Mouse (Mus musculus) brown adipose tissue, adult 24 weeks (tissue): Measurements from ENCODE around the gene Pmel. TPM values are rescaled to one million over a fixed set of nuclear protein-coding genes. Genes with fewer than 3 reads are reported as not detected.

Source experiments
- H3K27ac ChIP-seq: fragments of 200-500 bp; replicated peaks from 2 replicates; pipeline ENCODE4 v1.5.1; 2012; ENCODE audit warnings: low read depth, mild to moderate bottlenecking, low read length
- H3K4me1 ChIP-seq: fragments of 200-500 bp; 2 replicates; pipeline ENCODE4 v1.6.1; 2012; ENCODE audit warnings: low read length, mixed read lengths; ENCODE audit not compliant: control insufficient read depth, insufficient read depth, insufficient read length
- H3K4me3 ChIP-seq: fragments of 200-500 bp; 2 replicates; pipeline ENCODE4 v1.5.1; 2012; ENCODE audit warnings: low read depth, mild to moderate bottlenecking, low read length, moderate library complexity; ENCODE audit not compliant: insufficient read depth
- polyA plus RNA-seq: library from polyadenylated mRNA; stranded (reverse); fragments of >200 nt; gene quantifications from 2 replicates; pipeline ENCODE4 v1.2.4, GENCODE M21; 2012; ENCODE audit not compliant: missing spikeins, insufficient read depth, insufficient read length

The Pmel gene
- not detected in 2 replicates for polyA plus RNA-seq

- H3K4me1 ChIP-seq = peaks cover 6% of the 10 kb centered on the region; the same call in 1 of the 2 replicates
- peak within 1 kb of the TSS; percentile 98 for H3K4me3 ChIP-seq
- peak within 1 kb of the TSS; percentile 80 for H3K27ac ChIP-seq
These were observed at the start of gene Pmel for GRCm38 (mm10) chr10:128703895-128704294. TSS of gene Pmel (plus strand) at chr10:128704195.

- Histone ChIP-seq H3K4me3 (no peak overlapping the region), H3K4me1 (no peaks in the 10 kb centered on the region), H3K27ac (no peak overlapping the region)
These were observed 48.7 kb upstream of the Pmel start for GRCm38 (mm10) chr10:128655254-128655653.

- H3K4me1 ChIP-seq = no peaks in the 10 kb centered on the region
- no peak overlapping the region for H3K4me3 ChIP-seq
- no peak overlapping the region for H3K27ac ChIP-seq
These were observed 47.3 kb upstream of the Pmel start for GRCm38 (mm10) chr10:128656731-128657130.

- no peaks in the 10 kb centered on the region for H3K4me1 ChIP-seq
- no peak overlapping the region for H3K27ac ChIP-seq
- H3K4me3 ChIP-seq = no peak overlapping the region
These were observed 46.2 kb upstream of the Pmel start for GRCm38 (mm10) chr10:128657844-128658243.

- no peak overlapping the region for H3K4me3 ChIP-seq
- no peaks in the 10 kb centered on the region for H3K4me1 ChIP-seq
- H3K27ac ChIP-seq = no peak overlapping the region
These were observed 44.5 kb upstream of the Pmel start for GRCm38 (mm10) chr10:128659490-128659889.

- Histone ChIP-seq H3K4me1 (no peaks in the 10 kb centered on the region), H3K27ac (no peak overlapping the region), H3K4me3 (no peak overlapping the region)
These were observed 41.5 kb upstream of the Pmel start for GRCm38 (mm10) chr10:128662465-128662864.

GRCm38 (mm10) chr10:128663441-128664220 is 40.4 kb upstream of the Pmel start:
- H3K27ac ChIP-seq = no peak overlapping the region
- no peak overlapping the region for H3K4me3 ChIP-seq
- no peaks in the 10 kb centered on the region for H3K4me1 ChIP-seq

GRCm38 (mm10) chr10:128664808-128665207 is 39.2 kb upstream of the Pmel start:
- no peak overlapping the region for H3K27ac ChIP-seq
- H3K4me1 ChIP-seq = no peaks in the 10 kb centered on the region
- no peak overlapping the region for H3K4me3 ChIP-seq

GRCm38 (mm10) chr10:128665307-128665706 is 38.7 kb upstream of the Pmel start:
- Histone ChIP-seq H3K4me3 (no peak overlapping the region), H3K27ac (no peak overlapping the region), H3K4me1 (no peaks in the 10 kb centered on the region)

GRCm38 (mm10) chr10:128665806-128666205 is 38.2 kb upstream of the Pmel start:
- no peaks in the 10 kb centered on the region for H3K4me1 ChIP-seq
- H3K4me3 ChIP-seq = no peak overlapping the region
- no peak overlapping the region for H3K27ac ChIP-seq

- H3K4me1 ChIP-seq = no peaks in the 10 kb centered on the region
- no peak overlapping the region for H3K27ac ChIP-seq
- peak overlapping the region; percentile 48 for H3K4me3 ChIP-seq
These were observed 35.0 kb upstream of the Pmel start for GRCm38 (mm10) chr10:128668790-128669672.

GRCm38 (mm10) chr10:128671148-128671547 is 32.8 kb upstream of the Pmel start:
- Histone ChIP-seq H3K4me3 (no peak overlapping the region), H3K4me1 (no peaks in the 10 kb centered on the region), H3K27ac (no peak overlapping the region)

- no peaks in the 10 kb centered on the region for H3K4me1 ChIP-seq
- H3K4me3 ChIP-seq = peak within 1 kb of the TSS; percentile 75
- peak within 1 kb of the TSS; percentile 66 for H3K27ac ChIP-seq
These were observed 30.1 kb upstream of the Pmel start, which contains the start of gene Suox for GRCm38 (mm10) chr10:128673763-128674468. TSS of gene Suox (minus strand) at chr10:128674073.

GRCm38 (mm10) chr10:128674469-128675008 is 29.5 kb upstream of the Pmel start:
- Histone ChIP-seq H3K27ac (peak overlapping the region; percentile 66), H3K4me1 (no peaks in the 10 kb centered on the region), H3K4me3 (peak overlapping the region; percentile 75)
